25 mouse cellular contexts compared by ENCODE assay signal in genomic region chr3:123025634-123026033, GRCm38 (mm10). TPM values are rescaled to one million over a fixed set of nuclear protein-coding genes. Genes with fewer than 3 reads are reported as not detected.
"Had no signal": no experiment of that assay in that cellular context is flagged by ENCODE, and none has a peak within 500 bp of the region (broad histone marks: within the 10 kb centered on the region; RNA-seq: fewer than 3 reads in every experiment).

No protein-coding gene starts in this region.

- H3K27me3 ChIP-seq: liver, embryonic 13.5 days; liver, embryonic 15.5 days; lung, embryonic 15.5 days; midbrain, embryonic 12.5 days; neural tube, embryonic 13.5 days; neural tube, embryonic 15.5 days had no signal

- DNase-seq: liver, embryonic 13.5 days; liver, postnatal 0 days; lung, adult 2 months; lung, postnatal 14 days; lung, postnatal 36 days; midbrain, embryonic 14.5 days; retina, postnatal 1 day; right cerebral cortex, adult 18-20 months; right cerebral cortex, postnatal 25 days; right cerebral cortex, postnatal 4 days; spleen, adult 18-20 months; thymus, adult 18-20 months; thymus, postnatal 14 days; thymus, postnatal 36 days had no signal

- H3K9me3 ChIP-seq: liver, embryonic 13.5 days; liver, embryonic 15.5 days; lung, embryonic 15.5 days; midbrain, embryonic 10.5 days; midbrain, embryonic 12.5 days; neural tube, embryonic 13.5 days; neural tube, embryonic 15.5 days had no signal

- H3K9ac ChIP-seq: liver, embryonic 13.5 days; liver, embryonic 15.5 days; liver, postnatal 0 days; lung, embryonic 15.5 days; midbrain, embryonic 12.5 days; neural tube, embryonic 13.5 days; neural tube, embryonic 15.5 days had no signal

- H3K36me3 ChIP-seq: liver, embryonic 13.5 days; liver, embryonic 15.5 days; lung, embryonic 15.5 days; midbrain, embryonic 10.5 days; midbrain, embryonic 12.5 days; neural tube, embryonic 13.5 days; neural tube, embryonic 15.5 days had no signal

- H3K4me3 ChIP-seq: liver, embryonic 13.5 days; liver, embryonic 15.5 days; lung, embryonic 15.5 days; midbrain, embryonic 10.5 days; midbrain, embryonic 12.5 days; myocyte; neural tube, embryonic 13.5 days; neural tube, embryonic 15.5 days had no signal

- H3K4me2 ChIP-seq: liver, embryonic 13.5 days; liver, embryonic 15.5 days; lung, embryonic 15.5 days; midbrain, embryonic 12.5 days; neural tube, embryonic 13.5 days; neural tube, embryonic 15.5 days had no signal

- ATAC-seq: liver, postnatal 0 days; lung, postnatal 0 days; midbrain, embryonic 16.5 days had no signal

- H3K4me1 ChIP-seq: liver, embryonic 13.5 days; liver, embryonic 15.5 days; lung, embryonic 15.5 days; midbrain, embryonic 10.5 days; midbrain, embryonic 12.5 days; neural tube, embryonic 13.5 days; neural tube, embryonic 15.5 days had no signal

- H3K27ac ChIP-seq: liver, embryonic 13.5 days; liver, embryonic 15.5 days; lung, embryonic 15.5 days; midbrain, embryonic 10.5 days; midbrain, embryonic 12.5 days; neural tube, embryonic 13.5 days; neural tube, embryonic 15.5 days had no signal

RNA-seq across cellular contexts. Expression of gene Myoz2, which starts 9.2 kb away (rescaled TPM):
- polyA plus RNA-seq: midbrain, embryonic 10.5 days; midbrain, embryonic 12.5 days; midbrain, embryonic 14.5 days; midbrain, embryonic 16.5 days; small intestine, adult 2 months; thymus, postnatal 0 days had no signal
